Mouse (Mus musculus) layer of hippocampus, adult 8-10 months (tissue): ENCODE measurements around the gene Cstf1. TPM values are rescaled to one million over a fixed set of nuclear protein-coding genes. Genes with fewer than 3 reads are reported as not detected.

Source experiments
- DNase-seq, 2 experiments: peaks; one replicate each; pipeline ENCODE4 v3.0.0; 2022; ENCODE audit warnings: low spot score in 2 of 2
- total RNA-seq, 4 experiments: library from RNA; stranded (reverse); gene quantifications; 2 replicates each; pipeline ENCODE4 v1.2.4; 2022

Gene Cstf1
- total RNA-seq, 4 experiments from 2014 or later, result 23.7 to 28.8 (median 26.9) TPM

DNA sequence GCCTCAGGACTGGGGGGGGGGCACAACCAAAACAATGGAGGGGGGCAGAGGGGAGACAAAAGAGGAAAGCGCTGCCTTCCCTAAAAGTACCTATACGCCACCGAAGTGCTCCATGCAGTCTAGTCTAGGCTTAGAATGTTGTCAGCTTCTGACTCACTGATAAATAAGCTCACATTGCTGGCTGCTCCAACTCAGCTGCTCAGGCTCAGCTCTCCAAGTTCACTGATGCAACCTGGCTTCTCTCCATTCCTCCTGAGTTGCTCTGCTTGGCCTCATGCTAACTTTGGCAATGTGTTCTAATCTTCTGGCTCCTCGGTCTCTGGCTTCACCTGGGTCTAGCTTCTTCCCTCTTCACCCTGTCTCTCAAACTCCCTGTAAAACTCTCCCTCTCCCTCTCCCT lies 6.1 kb downstream of the Cstf1 start:
- DNase-seq, result no peak

DNA sequence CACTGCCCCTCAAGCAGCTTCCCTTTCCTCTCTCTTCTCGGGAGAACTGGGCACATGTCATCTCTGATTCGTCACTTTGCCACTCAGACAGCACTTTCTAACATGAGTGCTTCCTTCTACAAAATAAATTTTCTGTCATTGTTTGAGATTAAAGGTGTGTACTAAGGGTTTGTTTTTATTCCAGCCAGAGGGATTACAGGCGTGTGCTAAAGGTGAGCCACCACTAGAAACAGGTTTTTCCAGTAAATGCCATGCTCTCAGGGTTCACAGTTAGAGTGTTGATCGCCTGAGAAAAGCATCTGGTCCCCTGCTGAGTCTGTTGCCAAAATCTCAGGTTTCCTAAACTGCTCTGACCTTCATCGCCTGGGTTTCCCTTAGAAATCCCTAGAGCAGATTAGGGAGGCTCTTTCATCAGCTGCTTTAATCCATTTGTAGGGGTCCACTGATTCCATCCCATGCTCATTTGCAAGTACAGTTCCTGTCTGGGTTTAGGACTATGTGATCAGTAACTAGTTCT lies 6.6 kb downstream of the Cstf1 start:
- no peak for DNase-seq

DNA sequence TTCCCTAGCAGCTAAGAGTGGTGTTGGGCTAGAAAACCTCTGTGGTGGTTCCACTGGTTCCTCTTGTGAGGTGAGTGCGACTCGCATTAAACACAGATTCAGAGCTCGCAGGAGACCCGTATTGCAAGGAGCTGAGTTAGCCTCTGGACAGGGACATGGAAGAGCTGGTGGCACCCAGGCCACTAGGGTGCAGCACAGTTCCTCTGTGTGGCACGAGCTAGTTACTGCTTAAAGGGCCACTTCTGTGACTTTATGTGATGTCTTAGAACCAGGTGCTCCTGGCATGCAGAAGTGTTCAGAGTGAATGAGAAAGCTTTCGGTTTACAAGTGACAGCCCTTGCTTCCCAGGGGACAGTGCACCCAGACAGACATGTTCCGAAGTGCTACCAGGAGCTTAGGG lies 7.9 kb downstream of the Cstf1 start:
- DNase-seq, result peak in 1 of 2 experiments; percentile 20

DNA sequence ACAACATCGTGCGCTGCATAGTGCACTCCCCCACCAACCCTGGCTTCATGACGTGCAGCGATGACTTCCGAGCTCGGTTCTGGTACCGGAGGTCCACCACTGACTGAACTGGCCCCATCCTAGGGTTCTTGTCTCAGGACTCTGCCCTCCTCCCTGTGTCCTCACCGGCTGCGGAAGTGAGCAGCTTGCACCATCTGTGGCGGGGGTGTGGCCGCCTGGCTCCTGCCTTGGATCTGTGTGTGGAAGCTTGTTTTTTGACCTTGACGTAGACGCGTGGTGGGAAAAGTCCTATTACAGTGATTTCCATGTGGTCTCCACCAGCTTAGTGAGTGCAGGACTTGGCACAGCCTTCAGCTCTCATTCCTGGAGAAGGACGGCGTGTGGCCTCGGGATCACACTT lies 10.0 kb downstream of the Cstf1 start:
- no peak for DNase-seq

DNA sequence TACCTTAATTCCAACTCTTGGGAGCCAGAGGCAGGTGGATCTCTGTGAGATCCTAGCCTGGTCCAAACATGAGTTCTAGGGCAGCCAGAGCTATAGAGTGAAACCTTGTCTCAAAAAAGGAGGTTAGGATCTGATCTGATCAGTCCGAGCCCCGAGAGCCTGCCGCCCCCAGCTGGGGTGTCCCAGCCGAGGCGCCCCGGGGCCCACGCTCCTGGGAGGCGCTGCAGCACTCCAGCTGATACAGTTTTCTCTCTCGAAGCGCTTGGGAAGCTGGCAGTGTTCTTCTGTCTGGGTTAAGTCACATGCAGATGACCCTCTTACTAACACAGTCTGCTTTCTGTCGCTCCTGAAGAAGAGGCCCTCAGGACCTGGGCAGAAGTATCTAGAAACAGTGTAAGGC lies 10.9 kb downstream of the Cstf1 start:
- no peak for DNase-seq

DNA sequence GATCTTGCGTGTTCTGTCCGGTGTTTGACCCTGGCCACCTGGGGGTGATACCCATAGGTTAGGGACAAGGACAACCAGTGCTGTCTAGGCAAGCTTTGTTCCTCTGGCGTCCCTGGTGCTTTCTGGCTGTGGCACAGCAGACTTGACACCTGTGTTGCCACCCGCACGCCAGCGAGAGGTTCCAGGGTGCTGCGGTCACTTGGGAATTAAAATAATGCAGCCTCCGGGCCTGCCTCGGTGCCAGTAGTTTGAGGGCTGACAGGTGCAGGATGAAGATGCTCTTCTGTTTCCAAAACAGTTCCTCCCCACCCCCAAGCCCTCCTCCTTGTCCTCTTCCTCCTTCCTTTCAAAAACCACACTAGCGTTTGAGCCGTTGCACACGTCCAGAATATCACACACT lies 11.4 kb downstream of the Cstf1 start:
- no peak for DNase-seq

DNA sequence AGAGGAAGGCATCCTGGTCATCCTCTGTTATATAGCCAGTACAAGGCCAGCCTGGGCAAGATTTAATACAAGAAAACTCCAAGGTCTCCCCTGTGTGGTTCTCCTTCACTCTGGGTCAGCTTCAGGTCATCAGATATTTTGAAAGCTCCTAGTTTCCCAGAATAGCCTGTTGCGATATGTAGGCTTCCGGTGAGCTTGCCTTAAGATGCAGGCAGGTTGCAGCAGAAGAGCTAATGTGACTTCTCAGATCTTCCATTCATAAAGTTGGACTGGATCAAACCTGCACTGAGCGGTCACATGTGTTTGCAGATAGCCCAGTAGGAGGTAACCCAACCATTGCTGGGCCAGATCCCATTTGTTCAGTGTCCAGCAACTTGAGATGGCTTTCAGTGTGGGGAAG lies 14.2 kb downstream of the Cstf1 start:
- no peak for DNase-seq

DNA sequence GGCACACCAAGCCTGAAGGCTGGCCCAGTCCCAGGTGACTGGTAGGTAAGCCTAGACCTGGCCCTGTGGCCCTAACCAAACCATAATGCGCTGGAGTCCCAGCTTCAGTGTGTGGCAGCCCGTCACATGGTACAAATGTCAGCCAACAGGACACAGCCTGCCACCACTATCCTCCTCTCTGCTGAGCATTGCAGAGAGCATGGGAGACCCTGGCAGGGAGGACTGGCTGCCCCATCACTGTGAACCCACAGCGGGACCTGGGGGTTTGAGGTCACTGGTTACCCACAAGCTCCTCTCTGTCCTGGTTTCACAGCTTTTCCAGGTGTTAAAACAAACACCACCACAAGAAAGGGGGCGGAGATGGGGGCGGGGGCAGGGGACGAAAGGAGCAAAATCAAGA lies 19.9 kb downstream of the Cstf1 start:
- DNase-seq, result no peak

DNA sequence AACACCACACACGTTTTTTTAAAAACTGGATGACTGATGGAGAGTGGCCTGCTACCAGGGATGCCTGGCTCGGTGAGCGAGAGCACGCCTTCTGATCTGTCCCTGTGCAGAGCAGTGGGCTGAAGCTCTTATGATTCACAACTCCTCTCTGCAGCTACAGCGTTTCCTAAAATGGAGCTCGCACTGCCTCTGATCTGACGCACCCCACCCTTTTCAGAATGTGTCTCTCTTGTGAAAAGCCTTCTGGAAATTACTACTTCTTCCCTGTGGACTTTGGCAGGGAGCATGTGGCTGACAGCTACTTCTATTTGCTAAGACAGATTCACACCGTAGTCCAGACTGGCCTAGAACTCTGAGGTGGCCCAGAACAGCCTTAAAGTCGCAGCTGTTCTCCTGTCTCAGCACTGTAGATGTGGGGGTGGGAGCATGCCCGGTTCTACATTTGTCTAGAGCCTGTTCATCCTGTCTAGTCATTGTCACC lies 21.6 kb downstream of the Cstf1 start:
- DNase-seq, result peak in 1 of 2 experiments; percentile 38

DNA sequence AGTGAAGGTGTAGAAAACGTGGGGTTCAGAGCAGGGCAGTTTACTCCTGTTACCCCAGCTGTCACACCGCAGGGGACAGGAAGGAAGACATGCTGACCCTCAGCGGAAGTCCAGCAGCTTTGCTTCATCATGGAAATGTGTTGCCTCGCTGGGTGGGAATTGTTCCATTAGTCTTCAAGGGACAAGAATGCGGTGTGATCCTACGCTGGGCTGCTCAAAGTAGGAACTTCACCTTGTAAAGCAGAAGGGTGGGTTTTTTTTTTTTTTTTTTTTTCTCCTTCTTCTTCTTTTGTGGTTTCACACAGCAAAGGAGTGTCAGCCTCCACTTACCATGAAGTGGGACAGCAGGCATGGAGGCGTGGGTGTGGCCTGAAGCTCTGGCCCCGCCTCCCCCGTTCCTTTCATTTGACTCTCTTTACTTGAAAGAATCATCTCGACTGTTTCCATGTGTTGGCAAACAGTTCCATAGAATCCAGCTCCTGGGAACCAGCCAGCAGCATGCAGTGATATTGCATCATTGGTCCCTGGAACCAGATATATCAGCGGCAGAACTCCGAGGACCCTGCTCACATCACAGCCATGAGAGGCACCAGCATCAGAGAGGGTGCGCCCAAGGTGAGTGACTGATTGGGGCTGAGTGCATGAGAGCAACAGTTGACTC lies 23.0 kb downstream of the Cstf1 start, which contains the start of gene Cass4:
Gene Cass4, plus strand, starts transcription at position 404 of the 661 bp plus-strand sequence.
- no peak for DNase-seq

DNA sequence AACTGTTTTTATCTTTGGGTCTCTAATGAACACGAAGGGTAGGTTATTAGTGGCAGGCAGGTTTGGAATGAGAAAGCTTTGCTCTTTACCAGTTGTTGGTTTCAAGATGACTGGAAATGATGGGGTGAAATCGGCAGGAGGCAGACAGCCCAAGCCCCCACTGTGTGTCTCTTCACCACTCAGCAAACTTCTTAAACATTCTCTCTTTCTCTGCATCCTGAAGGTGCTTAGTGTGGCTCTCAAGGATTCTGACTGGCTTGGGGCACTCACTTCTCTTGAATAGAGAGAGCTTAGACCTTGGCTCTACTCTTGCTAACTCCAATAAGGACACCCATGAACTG lies 23.5 kb downstream of the Cstf1 start:
- DNase-seq, result no peak

DNA sequence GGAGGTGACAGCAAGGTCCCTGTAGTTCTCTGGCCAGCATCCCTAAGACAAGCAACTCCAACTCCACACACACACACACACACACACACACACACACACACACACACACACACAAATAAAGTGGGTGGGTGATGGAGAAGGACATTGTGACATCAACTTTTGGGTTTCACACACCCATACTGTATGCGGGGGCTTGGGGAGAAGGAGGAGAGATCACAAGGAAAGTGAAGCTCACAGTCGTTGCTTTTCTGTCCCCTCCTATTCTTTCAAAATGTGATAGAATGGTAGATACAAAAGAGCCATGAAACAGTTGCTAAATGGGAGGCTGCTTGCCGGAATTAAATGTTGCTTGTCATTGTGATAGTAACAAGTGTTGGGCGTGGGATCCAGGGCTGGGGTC lies 24.2 kb downstream of the Cstf1 start:
- no peak for DNase-seq

DNA sequence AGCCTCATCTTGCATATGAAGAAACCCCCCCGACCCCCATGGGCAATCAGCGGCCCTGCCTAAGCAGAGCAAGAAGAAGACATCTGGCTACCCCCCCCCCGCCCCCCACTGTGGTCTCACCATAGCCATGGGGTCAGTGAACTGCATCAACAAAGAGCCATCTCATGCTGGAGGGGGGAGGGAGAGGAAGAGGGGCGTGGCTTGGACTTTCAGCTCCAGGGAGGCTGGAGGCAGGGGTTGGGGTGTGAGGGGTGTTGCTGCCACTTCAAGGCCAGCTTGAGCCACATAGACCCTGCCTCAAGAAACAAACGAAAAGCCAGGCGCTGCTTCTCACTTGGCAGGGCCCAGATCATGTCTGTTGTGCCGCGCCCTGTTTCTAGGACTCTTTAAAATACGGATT lies 25.5 kb downstream of the Cstf1 start:
- no peak for DNase-seq

DNA sequence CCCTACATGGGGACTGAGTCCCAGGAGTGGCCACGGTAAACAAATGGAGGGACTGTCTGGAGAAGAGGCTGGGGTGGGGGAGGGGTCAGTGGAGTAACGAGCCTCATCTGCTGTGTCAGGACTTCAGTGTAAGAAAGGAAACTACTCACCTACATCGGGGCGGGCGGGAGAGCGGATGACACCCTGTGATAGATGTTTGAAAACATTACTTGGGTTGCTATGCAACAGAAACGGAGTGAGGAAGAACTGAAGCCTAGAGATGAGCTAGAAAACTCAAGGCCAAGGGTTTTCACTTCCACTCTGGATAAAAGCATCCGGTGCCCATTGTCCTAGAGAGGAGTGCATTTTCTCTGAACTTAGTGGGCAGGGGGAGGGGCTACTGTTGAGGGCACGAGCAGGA lies 29.4 kb downstream of the Cstf1 start:
- no peak for DNase-seq

DNA sequence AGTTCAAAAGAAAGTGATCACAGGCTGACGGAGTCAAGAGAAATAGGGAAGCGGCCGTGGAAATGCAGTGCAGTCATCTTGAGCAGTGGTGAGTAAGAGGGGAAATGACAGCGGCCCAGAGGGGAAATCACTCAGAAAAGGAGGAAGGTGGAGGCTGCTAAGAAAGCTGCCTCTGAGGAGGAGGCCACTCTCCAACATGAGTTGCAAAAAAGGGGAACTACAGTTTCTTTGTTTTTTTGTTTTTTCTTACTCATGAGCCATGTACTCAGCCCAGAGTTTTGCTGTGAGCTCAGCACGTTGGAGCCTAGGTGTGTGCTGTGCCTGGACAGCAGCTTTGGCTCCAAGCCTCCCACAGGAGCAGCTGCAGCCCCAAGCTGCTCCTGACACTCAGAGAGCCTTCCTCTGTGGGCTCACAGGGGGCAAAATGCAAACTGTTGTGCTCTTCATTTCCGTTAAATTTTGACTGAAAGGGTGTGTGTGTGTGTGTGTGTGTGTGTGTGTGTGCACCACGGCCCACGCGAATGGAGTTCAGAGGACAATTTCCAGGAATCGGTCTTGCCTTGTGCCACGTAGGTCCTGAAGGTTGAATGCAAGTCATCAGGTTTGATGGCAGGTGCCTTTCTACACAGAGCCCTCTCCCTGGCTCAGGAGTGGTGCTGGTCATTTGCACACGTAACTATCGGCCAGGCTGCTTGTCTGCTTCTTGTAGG lies 30.8 kb downstream of the Cstf1 start:
- no peak for DNase-seq

DNA sequence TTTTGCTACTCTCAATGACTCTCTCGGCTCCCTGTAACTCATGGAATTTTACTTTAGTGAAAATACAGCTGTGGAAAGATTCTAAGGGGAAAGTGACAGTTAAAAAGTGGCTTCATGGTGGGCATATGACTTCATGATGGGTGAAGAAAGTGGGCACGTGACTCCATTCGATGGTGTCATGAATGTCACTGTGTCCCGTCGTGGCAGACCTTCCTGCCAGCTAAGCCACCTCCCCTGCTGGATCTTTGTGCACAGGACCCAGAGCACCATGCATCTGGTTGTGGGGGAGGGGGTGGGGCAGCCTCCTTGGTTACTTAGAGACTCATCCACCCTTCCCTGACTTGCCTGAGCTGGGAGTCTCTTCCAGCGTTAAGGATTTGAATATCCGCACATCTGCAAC lies 33.8 kb downstream of the Cstf1 start:
- DNase-seq, result no peak

DNA sequence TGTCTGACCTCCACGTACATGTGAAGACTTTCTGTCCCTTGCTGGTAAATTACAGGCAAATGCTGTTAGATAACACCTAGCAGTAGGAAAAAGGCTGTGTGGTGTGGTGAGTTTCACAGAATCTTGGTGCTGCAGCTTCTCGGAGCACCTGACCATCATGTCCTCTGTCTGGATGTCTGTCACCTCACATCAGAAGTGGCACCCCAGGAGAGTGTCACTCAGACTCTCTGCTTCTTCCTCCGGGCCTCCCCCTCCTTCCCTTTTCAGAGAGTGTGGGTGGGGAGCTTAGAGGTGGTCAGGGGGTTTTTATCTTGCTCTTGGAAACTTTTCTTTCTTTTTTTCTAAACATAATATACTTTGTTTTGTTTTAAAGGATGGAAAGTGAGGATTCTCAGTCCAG lies 34.5 kb downstream of the Cstf1 start:
- no peak for DNase-seq

DNA sequence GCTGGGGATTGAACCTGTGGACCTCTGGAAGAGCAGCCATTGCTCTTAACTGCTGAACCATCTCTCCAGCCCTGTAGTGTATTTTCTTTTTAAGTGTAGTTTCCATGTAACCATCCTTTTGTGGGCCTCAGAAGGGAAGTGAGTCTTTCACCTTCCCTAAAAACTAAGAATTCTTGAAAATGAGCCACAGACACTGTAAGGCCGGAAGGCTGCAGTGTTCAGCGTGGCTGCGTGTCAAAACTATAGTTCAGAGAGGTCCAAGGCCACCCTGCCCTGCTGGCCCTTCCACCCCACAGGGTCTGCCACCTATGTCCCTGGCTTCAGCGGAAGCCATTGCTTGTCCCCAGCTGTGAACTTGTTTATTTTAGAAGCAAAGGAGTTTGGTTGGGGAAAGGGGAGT lies 35.7 kb downstream of the Cstf1 start:
- DNase-seq, result no peak

DNA sequence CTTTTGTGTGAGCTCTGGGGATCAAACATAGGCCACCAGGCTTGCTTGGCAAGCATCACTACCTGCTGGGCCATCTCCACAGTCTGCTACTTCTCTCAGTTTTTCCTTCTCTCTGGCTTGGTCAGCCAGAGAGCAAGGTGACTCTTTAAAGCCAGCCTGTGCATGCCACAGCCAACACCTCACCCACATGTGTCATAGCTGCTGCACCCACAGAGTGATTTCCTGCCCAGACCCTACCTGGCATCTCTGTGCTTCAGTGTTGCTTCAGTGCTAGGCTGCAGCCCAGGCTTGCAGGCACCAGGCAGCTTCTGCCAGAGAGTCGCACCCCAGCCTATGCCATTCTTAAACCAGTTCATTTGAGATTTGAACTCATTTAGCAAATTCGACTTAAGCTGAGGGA lies 37.0 kb downstream of the Cstf1 start:
- no peak for DNase-seq

DNA sequence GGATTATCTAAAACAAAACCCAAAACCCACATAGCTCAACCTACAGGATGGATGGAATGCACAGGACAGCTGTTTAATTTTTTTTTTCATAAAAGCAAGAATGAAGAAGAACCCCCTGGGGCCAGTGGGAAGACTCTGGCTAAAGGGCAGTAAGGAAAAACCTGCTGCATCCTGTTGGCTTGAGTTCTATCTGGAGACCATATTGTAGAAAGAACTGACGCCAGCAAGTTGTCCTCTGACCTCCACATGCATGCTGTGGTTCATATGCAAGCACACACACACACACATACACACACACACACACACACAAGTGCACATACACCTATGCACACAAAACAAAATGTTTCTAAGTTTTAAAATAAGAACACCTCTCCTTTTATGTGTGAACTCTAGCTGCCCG lies 40.2 kb downstream of the Cstf1 start:
- no peak for DNase-seq

DNA sequence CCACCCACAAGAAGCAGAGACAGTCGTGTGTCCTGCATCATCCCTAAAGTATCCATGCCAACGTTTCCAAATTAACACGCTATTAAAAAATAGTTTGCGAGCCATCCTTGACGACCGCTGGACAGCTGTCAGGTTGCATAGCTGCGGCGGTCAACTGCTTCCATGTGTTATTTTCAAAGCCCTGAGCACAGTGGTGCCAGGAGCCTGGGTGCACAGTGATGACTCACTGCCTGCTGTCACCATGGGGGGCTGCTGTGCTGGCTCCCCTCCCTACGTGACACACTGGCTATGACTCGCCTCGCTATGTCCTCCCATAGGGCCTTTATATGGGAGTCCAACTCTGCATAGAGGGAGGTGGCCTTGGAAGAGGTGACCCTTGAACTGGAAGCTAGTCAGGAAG lies 40.6 kb downstream of the Cstf1 start:
- DNase-seq, result peak in 1 of 2 experiments; percentile 12

DNA sequence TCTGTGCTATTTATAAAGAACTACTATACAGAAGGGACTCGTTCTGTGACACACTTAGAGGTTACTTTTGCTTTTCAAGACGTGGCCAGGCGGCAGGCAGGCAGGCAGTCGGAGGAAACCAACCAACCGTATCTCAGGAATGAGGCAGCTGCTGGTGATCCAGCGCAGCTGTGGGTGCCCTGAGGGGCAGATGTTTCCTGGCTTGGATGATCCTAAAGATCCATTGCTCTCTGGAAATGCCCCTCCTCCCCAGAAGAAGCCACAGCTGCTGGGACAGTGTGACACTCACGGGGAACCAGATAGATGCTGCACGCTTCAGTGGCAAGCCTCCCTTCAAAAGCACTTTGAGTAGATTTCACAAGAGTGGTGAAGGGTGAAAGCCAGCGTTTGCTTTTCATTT lies 42.0 kb downstream of the Cstf1 start:
- DNase-seq, result no peak

DNA sequence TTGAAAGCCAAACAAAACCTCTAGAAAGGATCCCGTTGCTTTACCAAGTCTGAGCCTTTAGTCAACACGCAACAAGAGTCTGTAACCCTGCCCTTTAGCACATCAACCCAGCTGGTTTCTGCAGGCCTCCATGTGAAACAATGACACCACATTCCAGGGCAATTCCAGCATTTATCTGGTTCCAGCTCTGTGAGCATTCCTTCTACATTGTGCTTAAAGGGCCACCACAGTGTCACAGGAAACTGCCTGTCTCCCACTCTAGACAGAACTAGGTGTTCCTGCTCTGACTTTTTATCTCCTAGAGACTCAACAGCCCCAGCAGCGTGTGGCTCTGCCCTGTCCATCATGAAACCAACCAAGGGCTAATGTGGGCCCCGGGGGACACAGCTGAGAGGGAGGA lies 42.8 kb downstream of the Cstf1 start:
- DNase-seq, result no peak
